Mouse (Mus musculus) hindlimb bud, embryonic 11.5 days (tissue): ENCODE results near the gene Gtf2h3.
"Not testable (repeated sequence)": the region's sequence is repeated elsewhere in the genome, so short reads cannot be mapped to it uniquely, and the experiment has no call there.

Experiments used
- DNase-seq: peaks from one replicate; pipeline ENCODE4 v3.0.0-alpha.2; 2012; ENCODE audit warnings: low read depth, low spot score; ENCODE audit errors: extremely low spot score

Gtf2h3 gene

DNA sequence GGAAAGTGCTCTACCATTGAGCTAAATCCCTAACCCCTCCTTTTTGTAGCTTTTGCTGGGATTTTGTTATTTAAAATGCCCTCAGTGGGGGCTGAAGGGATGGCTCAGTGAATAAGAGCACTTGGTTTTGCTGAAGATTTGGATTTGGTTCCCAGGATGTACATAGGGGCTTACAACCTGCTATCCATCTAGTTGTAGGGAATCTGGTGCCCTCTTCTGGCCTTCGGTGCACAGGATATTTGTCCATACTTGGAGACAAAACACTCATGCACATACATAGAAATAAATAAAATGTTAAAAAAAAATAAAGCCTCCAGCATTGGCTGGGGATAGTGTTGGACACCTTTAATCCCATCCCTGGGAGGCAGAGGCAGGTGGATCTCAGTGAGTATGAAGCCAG, 23.8 kb upstream of the Gtf2h3 start:
- DNase-seq: no peak

DNA sequence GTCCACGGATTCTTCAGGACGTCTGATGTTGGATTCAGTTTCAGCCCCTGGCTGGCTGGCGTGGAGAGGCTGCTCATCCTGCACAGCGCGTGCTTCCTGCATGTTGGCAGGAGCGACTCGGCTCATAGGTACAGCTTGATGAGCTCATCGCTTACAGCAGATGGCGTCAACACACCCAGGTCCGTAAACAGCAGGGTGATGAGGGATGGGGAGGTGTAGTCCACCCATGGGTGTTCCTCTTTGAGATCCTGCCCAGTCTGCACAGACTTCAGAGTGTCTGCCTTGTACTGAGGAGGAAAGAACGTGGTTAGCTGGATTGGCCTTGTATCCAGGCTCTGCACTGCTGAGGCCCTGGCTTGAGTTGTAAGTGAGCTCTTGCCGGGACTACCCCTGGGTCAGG, 7.9 kb upstream of the Gtf2h3 start:
- no peak for DNase-seq

DNA sequence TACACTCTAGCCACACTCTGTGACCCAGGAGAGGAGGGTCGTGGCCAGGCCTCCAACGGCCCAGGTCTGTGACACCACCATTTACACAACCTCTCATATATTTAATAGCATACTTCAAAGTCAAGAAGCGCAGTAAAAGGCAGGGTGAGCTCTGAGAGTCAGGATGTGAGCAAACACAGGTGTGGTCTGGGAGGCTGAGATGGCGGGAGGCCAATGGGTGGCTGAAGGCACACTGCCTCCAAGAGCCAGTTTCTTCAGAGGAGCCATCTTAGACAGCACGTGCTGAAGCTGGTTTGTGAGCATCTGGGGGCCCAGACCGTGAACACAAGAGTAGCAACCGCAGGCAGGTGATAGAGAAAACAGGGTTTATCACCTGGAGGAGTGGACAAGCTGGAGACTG, 3.5 kb upstream of the Gtf2h3 start:
- DNase-seq: no peak

DNA sequence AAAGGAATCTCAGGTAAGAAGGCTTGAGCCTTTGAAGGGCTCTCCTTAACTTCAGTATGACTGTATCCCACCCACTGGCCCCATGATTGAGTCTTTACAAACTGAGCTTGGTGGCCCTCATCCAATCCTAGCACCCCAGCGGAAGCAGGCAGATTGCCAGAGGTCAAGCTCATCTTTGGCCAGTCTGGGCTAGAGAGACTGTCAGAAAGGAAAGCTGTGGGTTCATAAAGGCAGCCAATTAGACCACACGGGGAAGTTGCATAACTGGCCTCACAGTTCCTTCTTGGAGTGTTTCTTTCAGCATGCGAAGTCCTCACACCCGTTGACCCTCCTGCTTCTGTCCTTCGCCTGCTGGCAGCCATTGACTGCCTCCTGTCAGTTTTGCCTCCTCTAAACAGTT, 3.6 kb downstream of the Gtf2h3 start:
- DNase-seq: no peak

DNA sequence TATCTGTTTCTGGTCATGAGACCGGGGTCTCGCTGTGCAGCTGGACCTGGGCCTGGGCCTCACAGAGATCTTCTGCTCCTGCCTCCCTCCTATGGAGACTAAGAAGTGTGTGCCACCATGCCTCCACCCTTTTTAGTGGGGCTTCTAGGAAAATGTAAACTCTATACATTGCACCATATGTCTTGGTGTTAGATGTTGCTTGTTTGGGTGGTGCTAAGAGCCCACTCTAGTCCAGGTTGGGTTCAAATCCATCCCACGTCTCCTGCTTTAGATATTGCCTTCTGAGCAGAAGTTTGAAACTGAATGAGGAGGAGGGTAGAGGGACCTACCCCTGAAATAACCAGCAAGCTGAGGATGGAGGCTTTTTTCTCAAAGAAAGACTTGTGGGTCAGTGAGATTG, 13.8 kb downstream of the Gtf2h3 start:
- DNase-seq: no peak

DNA sequence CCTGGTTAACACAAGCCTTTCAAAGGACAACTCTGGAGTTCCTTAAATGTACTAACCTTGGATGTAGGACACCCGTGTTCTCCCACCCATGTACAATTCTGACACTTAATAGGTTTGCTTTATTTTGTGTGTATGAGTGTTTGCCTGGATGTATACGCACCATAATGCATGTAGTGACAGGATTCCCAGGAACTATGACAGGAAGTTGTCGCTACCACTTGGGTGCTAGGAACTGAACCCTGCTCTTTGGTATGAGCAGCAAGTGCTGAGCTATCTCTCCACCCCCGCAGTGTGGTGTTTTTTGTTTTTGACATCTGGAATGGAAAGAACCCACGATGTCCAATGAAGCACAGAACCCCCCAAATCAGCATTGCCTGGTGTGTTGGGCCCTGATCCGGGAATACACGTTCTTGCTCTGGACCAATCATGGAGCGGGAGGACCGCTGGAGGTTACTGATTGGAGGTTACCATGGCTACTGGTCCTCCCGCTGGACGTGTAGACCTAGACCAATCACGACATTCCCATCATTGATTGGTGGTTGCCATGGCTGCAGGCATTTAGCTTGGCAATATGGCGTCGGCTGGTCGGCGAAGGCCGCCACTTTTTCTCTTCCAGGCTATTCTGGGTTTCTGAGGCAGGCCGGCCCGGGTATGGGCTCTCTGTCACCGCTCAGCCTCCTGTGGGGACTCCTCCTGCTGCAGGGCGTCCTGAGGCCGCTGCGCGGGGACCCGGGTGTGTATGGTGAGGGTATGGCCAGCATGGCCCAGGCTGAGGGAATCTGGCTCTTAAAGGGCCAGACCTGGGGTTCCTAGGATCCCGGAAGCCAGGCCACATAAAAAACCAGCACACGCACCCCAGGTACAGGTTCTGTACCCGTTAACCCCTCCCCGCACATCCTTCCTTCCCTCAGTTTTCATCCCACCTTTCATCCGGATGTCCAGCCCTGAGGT, 19.6 kb downstream of the Gtf2h3 start:
- peak; percentile 90 for DNase-seq

DNA sequence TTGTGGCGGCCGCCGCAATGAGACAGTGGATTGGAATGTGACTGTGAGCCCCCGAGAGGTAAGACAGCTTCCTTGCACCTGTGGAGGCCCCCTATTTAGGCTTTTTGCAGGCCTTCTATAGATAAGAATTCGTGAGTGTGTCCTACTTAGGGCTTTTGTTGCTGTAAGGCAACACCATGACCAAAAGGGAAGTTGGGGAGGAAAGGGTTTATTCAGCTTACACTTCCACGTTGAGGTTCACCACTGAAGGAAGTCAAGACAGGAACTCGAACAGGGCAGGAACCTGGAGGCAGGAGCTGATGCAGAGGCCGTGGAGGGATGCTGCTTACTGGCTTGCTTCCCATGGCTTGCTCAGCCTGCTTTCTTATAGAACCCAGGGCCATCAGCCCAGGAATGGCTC, 20.8 kb downstream of the Gtf2h3 start:
- not testable (repeated sequence) for DNase-seq

DNA sequence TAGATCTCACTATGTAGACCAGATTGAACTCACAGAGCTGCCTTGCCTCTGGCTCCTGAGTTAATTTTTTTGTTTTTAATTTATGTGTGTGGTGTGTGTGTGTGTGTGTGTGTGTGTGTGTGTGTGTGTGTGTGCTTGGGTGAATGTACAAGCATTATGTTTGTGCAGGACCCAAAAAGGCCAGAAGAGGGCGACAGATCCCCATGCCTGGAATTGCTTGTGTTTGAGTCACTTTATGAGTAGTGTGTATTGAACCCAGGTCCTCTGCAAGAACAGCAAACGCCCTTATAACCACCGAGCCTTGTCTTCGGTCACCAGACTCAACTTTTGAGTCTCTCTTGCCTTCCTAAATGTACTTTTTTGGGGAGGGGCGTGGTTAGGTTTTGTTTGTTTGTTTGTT, 23.4 kb downstream of the Gtf2h3 start:
- DNase-seq: peak; percentile 20

DNA sequence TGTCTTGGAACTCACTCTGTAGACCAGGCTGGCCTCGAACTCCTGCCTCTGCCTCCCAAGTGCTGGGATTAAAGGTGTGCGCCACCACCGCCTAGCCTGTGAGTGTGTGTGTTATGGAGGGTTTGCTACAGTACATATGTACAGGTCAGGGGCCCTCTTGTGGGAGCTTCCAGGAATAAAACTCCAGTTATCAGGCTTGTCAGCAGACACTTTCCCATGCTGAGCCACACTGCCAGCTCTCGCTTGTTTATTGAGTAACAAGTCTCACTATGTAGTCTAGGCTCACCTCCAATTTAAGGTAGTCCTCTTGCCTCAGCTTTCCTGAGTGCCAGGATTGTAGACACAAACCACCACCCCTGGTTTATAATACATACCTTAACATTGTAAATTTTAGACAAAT, 25.4 kb downstream of the Gtf2h3 start:
- DNase-seq: no peak

DNA sequence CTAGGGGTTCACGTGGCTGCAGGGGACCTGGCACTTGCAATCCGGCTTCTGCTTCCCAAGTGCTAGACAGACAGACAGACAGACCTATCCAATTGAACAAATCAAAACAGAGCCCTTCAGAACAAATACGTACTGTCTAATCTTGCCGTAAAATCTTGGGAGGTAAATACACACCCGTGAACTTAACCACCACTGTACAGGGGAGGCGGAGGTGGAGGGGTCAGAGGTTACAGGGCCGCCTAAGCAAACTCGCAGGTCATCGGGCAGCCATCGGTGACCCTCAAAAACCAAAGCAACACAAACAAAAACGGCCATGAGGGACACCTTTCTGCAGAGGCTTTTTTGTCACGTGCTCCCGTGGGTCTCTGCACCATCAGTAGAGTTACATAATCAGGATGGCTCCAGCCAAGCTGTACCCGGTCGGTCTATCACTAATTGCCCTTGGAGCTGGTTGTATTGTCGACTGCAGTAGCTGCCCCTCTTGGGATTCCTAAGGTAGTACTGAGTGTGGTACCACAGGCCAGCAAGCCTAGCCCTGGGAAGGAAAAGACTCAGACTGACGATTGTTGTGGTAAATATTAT, 26.2 kb downstream of the Gtf2h3 start:
- no peak for DNase-seq

DNA sequence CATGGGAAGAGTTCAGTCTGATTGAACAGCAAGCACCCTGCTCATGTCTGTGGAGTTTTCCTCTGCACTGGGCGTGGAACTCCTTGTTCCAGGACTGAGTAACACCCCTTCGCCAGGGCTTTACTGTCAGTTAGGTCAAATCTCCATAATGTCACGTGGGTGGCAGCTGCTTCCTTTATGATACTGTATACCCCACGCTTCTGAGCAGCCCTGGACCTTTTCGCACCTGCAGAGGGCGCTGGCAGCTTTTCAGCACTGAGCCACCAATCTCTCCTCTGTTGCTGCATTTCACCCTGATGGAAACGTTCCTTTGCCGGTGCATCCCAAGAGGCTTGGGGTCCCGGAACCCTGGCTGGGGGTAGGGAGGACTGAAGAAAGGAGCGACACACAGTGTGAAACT, 32.0 kb downstream of the Gtf2h3 start:
- no peak for DNase-seq

DNA sequence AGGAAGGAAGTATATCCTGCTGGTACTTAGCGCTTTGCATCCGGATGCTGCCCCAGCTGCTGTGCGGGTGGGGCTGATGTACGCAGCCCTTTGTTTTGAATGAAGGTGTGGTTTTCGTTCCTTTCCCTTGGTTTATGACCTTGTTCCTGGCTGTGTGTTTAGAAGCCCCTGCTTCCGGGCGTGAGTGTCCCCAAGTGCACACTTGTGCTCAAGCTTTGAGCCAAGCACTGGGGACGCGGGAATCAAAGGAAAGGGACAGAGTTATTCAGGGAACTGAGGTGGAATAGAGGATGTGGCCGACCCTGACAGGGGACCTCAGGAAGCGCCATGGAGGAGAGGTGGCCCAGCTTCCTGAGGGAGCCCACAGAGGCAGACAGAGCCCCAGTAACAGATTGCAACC, 35.8 kb downstream of the Gtf2h3 start:
- no peak for DNase-seq

DNA sequence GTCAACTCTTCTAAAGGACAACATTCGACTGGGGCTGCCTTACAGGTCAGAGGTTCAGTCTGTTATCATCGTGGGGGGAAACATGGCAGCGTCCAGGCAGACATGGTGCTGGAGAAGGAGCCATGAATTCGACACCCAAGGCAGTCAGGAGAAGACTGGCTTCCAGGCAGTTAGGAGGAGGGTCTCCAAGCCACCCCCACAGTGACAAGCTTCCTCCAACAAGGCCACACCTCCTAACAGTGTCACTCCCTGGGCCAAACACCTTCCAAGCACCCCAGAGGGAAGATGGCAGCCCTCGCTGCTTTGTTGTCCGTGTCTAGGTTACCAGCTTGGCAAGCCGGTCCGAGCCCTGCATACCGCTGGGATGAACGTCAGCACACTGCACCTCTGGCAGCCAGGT, 39.8 kb downstream of the Gtf2h3 start:
- no peak for DNase-seq

DNA sequence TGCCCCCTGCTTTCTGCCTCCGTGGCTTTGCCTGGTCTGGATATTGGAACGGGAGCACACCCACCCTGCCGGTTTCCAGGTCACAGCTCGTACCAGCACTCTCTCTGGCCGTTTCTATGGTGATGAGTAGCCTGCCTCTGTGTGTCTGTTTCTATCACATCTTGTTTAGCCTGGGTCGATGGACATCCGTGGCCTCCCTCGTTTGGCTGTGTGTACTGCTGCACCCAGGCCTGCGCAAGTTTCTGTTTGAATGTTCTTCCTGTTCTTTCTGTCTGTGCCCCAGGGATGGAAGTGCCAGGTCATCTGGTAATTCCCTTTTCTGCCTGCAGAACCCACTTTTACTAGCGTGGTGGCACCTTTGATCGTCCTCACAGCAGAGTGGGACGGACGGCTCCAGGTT, 42.4 kb downstream of the Gtf2h3 start:
- no peak for DNase-seq

DNA sequence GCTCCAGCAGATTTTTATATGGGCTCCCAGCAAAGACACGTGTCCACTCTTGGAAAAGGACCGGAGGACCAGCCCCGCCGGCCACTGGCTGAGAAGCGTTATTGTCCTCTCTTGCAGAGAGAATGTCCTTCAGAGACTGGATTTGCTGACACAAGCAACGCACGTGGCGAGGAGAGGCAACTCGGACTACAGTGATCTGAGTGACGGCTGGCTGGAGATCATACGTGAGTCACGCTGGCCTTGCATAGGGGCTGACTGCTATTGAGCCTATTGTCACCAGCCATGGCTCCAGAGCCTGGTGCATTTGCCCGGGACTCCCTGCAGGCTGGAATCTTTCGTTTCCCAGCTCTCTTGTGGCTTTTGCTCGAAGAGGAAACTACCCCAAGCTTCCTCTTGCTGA, 44.0 kb downstream of the Gtf2h3 start:
- DNase-seq: no peak

DNA sequence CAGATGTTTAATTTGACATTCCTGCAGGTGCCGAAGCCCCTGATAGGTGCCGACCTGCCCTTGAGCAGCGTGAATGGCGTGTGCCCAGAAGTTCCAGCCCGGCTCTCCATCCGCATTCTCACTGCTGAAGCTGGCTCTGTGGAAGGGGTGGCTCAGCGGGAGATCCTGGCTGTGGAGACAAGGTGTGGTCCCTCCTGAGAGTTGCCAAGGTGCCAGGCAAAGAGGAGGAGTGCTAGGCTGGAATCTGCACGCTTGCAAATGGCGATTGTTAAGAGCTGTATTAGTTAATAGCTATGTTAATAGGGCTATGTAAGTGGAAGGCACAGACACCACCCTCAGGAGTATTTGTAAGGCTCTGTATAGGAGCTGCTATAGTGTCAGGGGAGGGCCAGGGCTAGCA, 45.4 kb downstream of the Gtf2h3 start:
- no peak for DNase-seq

DNA sequence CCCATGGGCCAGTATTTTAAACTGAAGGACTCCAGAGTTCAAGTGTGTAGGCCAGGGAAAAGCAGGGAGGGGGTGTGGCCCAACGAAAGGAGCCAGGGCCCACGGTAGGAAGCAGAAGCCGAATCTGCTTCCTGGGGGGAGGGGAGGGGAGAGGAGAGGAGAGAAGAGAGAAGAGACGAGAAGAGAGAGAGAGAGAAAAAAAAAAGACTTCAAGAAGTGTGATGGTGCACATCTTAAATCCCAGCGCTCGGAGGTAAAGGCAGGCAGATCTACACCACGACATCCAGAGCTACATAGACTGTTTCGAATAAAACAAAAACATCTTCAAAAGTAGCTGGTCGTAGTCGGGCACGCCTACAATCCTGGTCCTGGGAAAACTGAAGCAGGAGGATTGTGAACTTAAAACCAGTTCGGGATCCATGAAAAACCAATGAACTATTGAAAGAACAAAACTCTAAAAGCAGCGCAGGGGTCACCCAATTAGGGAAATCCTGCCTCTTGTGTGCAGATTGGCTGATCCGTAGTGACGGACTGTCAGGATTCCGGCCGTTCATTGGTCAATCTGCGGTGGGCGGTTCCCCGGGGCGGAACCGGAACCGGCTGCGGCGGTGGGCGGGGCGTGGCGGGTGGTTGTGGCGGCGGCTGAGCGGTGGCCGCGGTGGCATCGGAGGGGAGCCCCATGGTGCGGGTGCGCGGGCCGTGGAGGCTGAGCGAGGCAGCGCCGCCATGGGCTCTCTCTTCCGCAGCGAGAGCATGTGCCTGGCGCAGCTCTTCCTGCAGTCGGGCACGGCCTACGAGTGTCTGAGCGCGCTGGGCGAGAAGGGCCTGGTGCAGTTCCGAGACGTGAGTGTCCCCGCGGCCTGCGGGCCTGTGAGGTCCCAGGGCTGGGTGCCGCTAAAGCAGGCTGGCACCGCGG, 49.8 kb downstream of the Gtf2h3 start, which contains the start of gene Atp6v0a2:
TSS of gene Atp6v0a2 (plus strand) at position 129 of the 916 bp plus-strand sequence.
- peak; percentile 62 for DNase-seq

DNA sequence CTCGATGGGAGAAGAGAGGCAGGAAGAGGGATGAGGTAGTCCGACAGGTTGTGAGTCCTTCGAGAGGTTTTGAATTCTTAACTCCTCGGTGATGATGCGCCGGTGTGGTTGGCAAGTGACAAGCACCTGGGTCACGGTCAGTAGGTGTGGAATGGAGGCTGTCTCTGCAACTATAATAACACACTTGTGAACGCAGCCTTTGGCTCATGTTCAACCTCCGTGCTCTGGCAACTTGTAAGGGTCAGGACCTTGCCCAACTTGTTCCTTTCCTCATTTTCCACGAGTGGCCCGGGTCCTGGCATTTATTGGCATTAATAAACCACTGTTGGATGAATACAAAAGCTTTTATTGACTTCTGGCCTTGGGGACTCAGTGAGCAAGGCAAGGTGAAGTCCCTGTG, 50.7 kb downstream of the Gtf2h3 start:
- DNase-seq: no peak

DNA sequence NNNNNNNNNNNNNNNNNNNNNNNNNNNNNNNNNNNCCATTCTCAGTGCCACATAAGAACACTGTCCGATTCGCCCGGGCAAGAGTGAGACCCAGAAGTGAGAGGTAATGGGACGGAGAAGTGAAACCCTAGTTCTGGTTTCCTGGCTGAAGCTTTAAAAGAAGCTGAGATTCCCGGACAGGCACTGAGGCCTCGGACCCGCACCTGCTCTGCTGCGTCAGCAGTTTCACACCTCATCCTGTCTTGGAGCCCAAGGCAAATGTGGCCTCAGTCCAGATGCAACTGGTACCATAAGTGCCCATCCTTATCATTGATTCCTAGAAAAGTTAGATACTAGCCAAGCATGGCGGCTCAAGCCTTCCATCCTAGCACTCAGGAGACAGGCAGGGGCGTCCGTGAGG, 52.7 kb downstream of the Gtf2h3 start:
- DNase-seq: no peak

DNA sequence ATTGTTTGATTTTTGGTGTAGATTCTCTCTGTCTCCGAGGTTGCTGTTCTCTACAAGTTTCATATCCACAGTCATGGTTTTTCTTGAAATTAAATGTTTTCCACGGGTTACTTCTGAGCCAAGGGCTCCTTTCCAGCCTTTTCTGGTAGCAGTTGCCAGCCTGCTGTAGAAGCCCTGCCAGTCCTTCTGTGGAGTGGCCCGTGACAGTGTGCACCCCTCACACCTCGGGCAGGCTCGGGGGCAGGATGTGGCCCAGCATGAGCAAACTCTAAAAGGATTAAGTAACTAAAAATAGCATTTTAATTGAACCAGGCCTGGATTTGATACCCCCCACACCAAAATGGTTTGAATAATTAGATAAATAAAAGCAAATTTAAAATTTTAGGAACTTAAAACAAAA, 53.5 kb downstream of the Gtf2h3 start:
- DNase-seq: no peak

DNA sequence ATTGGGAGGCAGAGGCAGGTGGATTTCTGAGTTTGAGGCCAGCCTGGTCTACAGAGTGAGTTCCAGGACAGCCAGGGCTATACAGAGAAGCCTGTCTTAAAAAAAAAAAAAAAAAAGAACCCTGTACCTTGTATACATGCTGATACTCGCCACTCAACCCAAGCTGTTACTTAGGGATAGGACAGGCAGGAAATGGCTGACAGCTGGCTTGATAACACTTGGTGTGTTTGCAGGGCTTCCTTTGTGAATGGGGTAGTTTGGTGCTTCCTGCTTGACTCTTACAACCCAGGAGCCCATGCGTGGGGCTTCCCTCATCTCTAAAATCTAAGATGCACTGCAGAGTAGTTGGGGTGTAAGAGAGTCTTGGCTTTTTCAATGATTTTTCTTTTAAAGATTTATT, 54.5 kb downstream of the Gtf2h3 start:
- no peak for DNase-seq
